Mouse (Mus musculus) G1E (cell line): Measurements from ENCODE around the gene Brms1. TPM values are rescaled to one million over a fixed set of nuclear protein-coding genes. Genes with fewer than 3 reads are reported as not detected.
A peak's percentile ranks its signal among the peaks of the same experiment; 100 is the strongest.

Source experiments
- ATAC-seq: 2 replicates; pipeline ENCODE4 v1.8.0; 2016; ENCODE audit warnings: mild to moderate bottlenecking; ENCODE audit not compliant: insufficient number of reproducible peaks, poor library complexity, low FRiP score, severe bottlenecking; ENCODE audit errors: extremely low read depth
- DNase-seq: peaks from one replicate; pipeline ENCODE4 v3.0.0; 2012; ENCODE audit warnings: low spot score
- H3K27me3 ChIP-seq: 2 replicates; pipeline ENCODE4 v1.6.1; 2012; ENCODE audit warnings: mild to moderate bottlenecking, low read length, inconsistent platforms; ENCODE audit not compliant: insufficient read depth
- H3K36me3 ChIP-seq: replicated peaks from 2 replicates; pipeline ENCODE3; 2012; ENCODE audit warnings: mild to moderate bottlenecking, inconsistent platforms
- H3K4me1 ChIP-seq: 2 replicates; pipeline ENCODE4 v1.6.1; 2012; ENCODE audit warnings: low read depth, low read length, inconsistent platforms, mixed read lengths; ENCODE audit not compliant: insufficient read depth
- H3K4me3 ChIP-seq: 2 replicates; pipeline ENCODE4 v1.5.1; 2012; ENCODE audit warnings: low read depth, mild to moderate bottlenecking, inconsistent platforms, low read length, moderate library complexity, mixed read lengths
- H3K9me3 ChIP-seq: replicated peaks from 2 replicates; pipeline ENCODE4 v1.6.1; 2012; ENCODE audit warnings: inconsistent platforms
- CTCF ChIP-seq: IDR thresholded peaks from 2 replicates; pipeline ENCODE4 v1.5.1; 2012; ENCODE audit warnings: low read depth, low read length, inconsistent platforms, mixed read lengths
- GATA1 ChIP-seq: IDR thresholded peaks from 2 replicates; pipeline ENCODE4 v1.6.1; 2012; ENCODE audit warnings: borderline replicate concordance, low read length, inconsistent platforms, mixed read lengths
- GATA2 ChIP-seq: IDR thresholded peaks from 2 replicates; pipeline ENCODE4 v1.6.1; 2012; ENCODE audit warnings: low read depth, low read length, inconsistent platforms, borderline replicate concordance
- POLR2AphosphoS5 ChIP-seq: IDR thresholded peaks from 2 replicates; pipeline ENCODE4 v1.6.1; 2012; ENCODE audit warnings: low read depth, low read length, inconsistent platforms; ENCODE audit not compliant: insufficient replicate concordance
- TAL1 ChIP-seq: conservative IDR thresholded peaks from 2 replicates; pipeline ENCODE4 v1.6.1; 2012; ENCODE audit warnings: low read depth, low read length, inconsistent platforms, mixed read lengths
- polyA plus RNA-seq: library from polyadenylated mRNA; stranded (reverse); fragments of >175 nt; gene quantifications from 2 replicates; pipeline ENCODE4 v1.2.3, GENCODE M21; 2012
- total RNA-seq, 2 experiments: library from RNA; stranded (forward) in 1 of 2; stranded (reverse) in 1 of 2; fragments of 200-1000 nt in 1 of 2; fragments of >200 nt in 1 of 2; fragmentation: Nextera tagmentation in 1 of 2; gene quantifications; 2 replicates each; pipeline ENCODE4 v1.2.3; 2014 to 2017

Brms1 gene
- total and polyA plus RNA-seq, 3 experiments: 15.4 to 88.7 (median 18.8) TPM

DNA sequence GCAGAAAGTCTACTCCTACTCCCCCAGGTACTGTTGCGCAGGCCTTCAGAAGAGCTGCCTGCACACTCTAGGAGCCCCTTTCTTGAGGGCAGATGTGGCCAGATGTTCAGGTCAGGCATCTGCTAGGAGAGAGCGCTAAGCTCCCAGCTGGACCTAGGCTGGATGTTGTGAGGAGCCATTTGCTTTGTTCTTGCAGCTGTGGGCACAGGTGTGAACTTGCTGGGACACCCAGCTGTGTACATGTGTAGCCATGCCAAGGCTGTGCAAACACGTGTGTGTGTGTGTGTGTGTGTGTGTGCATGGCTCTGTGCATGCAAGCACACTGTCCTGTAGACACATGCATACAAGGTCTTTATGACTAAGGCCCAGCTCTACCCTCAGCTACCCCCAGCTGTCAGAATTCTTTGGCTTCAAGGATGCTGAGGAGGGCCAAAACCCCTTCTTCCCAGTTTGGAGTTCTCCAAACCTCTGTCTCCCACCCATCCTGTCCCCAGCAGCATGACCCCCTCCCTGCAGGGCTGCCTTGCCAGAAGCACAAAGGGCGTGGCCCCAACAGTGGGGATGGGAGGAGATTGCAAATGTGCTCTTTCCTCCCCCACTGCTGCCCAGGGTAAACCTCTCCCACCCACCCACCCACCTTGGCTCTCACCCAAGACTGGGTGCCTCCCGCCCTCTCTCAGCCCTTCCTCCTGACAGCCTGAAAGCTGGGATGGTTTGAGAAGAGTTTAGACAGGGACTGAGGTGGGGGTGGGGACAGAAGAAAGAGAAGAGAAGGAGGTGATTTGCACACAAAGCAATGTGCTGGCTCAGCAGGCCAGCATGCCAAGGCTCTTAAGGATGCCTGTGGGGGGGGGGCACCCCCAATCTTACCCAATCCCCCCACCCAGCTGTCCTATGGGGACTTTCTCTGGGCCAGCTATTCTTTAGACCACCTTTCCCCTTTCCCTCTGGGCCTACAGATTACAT is 19.5 kb downstream of the Brms1 start:
- peaks cover 16% of the 10 kb centered on the region; the same call in 1 of the 2 replicates for H3K27me3 ChIP-seq
- ATAC-seq (no peak), DNase-seq (peak; percentile 42)
- H3K9me3 ChIP-seq: no peaks in the 10 kb centered on the region
- no peak overlapping the region for H3K4me3 ChIP-seq
- H3K4me1 ChIP-seq: peaks cover 39% of the 10 kb centered on the region
- no peaks in the 10 kb centered on the region for H3K36me3 ChIP-seq
- TF ChIP-seq CTCF (no peak), POLR2AphosphoS5 (no peak), TAL1 (no peak), GATA2 (no peak)

DNA sequence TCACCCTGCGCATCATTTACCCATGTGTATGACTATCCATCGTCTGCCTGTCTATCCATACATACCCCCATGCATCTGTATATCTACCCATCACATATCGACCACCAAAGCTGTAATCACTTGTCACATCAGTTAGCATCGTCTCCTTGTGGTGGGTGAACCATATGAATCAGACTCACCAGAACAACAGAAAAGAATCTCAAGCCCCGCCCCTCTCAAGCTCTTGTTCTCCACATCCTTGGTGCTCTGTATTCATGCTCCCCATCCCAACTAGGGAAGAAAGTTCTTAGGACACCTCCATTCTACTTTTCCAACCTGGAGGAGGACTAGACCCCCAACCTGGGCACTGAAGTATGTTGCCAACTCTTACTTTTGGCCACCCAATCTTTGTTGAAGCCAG is 20.9 kb downstream of the Brms1 start:
- TF ChIP-seq POLR2AphosphoS5 (no peak), GATA2 (no peak), GATA1 (no peak), TAL1 (no peak), CTCF (no peak)
- Histone ChIP-seq H3K9me3 (no peaks in the 10 kb centered on the region), H3K36me3 (no peaks in the 10 kb centered on the region), H3K4me3 (no peak overlapping the region), H3K27me3 (peaks cover 18% of the 10 kb centered on the region; the same call in 1 of the 2 replicates), H3K4me1 (peaks cover 36% of the 10 kb centered on the region)
- no peak for ATAC-seq
- no peak for DNase-seq

DNA sequence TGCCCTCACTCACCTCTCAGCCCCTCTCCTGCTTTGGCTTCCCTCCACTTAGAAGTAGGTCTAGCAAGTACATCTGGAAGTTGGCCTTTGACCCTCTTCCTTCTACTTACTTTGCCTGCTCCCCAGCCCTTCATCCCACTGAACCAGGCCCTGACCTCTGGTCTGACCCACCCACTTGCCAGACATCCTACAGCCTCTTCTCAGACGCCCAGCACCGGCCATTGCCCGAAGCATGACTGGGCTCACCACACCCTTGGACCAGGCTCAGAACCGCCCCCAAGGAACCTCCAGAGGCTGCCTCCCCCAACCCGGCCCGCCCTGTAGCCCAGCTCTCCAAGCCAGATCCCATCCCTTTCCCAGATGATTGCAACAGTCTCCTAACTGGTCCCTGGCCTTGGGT is 21.3 kb downstream of the Brms1 start:
- H3K9me3 ChIP-seq: no peaks in the 10 kb centered on the region
- no peak overlapping the region for H3K4me3 ChIP-seq
- H3K27me3 ChIP-seq: peaks cover 22% of the 10 kb centered on the region; the same call in 1 of the 2 replicates
- no peak for TF ChIP-seq CTCF
- TF ChIP-seq TAL1: no peak
- TF ChIP-seq GATA2: no peak
- no peak for TF ChIP-seq POLR2AphosphoS5
- TF ChIP-seq GATA1: no peak
- no peak for ATAC-seq
- no peak for DNase-seq
- H3K4me1 ChIP-seq: peaks cover 40% of the 10 kb centered on the region
- no peaks in the 10 kb centered on the region for H3K36me3 ChIP-seq

DNA sequence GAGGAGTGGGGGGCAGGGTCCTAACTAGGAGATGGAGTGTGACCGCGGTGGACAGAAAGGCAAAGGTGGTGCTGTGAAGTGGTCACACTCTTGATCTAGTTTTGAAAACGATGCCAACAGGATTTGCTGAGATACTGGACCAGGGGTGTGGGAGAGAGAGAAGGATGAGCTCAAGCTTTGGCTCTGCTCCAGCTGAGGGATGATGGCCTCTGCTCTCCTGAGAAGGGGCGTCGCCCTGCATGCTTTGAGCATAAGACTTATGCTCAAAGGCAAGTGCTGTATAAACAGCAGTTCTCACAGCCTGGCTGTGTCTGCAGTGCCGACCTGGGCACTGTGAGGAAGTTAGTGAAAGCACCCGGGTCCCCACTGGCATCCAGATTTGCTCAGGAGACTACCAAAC is 23.9 kb downstream of the Brms1 start:
- Histone ChIP-seq H3K4me1 (peaks cover 34% of the 10 kb centered on the region), H3K36me3 (no peaks in the 10 kb centered on the region), H3K27me3 (peaks cover 39% of the 10 kb centered on the region), H3K9me3 (no peaks in the 10 kb centered on the region), H3K4me3 (no peak overlapping the region)
- DNase-seq (no peak), ATAC-seq (no peak)
- TF ChIP-seq CTCF: no peak
- no peak for TF ChIP-seq POLR2AphosphoS5
- TF ChIP-seq TAL1: no peak
- TF ChIP-seq GATA2: no peak
- TF ChIP-seq GATA1: no peak

DNA sequence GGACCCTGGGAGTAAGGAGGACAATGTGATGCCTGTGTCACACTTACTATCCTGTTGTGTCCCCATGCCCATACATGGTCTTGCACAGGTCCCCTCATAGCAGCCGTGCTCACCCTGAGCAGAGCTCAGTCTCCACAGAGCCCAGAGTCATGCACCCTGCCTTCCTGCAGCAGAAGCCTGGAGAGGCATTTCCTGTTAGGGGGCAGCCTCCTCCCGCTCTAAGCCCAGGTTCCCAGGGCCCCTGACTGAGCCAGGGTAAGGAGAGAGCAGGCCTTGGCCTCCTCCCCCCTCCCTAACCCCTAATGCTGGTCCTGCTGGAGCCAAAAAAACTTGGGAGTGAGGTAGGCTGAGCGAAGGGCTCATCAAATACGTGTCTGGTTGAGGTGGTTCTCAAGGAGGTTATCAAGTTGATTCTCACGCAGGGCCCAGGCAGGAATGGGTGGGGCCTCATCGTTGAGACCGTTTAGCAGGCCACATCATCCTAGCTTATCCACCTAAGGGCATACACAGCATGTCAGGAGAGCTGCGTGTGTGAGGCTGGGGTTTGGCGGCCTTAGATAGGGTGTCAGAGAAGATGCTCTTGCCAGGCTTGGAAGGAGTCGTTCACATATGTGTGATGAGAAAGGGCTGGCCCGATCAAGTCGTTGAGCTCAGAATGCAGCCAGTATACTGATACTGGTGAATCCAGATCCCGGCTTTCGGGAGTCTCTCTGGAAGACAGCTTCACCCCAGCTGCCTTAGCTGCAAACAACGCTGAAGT is 26.1 kb downstream of the Brms1 start:
- H3K36me3 ChIP-seq: no peaks in the 10 kb centered on the region
- H3K4me1 ChIP-seq: peaks cover 34% of the 10 kb centered on the region
- no peak overlapping the region for H3K4me3 ChIP-seq
- ATAC-seq (no peak), DNase-seq (no peak)
- H3K27me3 ChIP-seq: peaks cover 43% of the 10 kb centered on the region
- TF ChIP-seq GATA1 (no peak), GATA2 (no peak), POLR2AphosphoS5 (no peak), TAL1 (no peak), CTCF (no peak)
- H3K9me3 ChIP-seq: no peaks in the 10 kb centered on the region

DNA sequence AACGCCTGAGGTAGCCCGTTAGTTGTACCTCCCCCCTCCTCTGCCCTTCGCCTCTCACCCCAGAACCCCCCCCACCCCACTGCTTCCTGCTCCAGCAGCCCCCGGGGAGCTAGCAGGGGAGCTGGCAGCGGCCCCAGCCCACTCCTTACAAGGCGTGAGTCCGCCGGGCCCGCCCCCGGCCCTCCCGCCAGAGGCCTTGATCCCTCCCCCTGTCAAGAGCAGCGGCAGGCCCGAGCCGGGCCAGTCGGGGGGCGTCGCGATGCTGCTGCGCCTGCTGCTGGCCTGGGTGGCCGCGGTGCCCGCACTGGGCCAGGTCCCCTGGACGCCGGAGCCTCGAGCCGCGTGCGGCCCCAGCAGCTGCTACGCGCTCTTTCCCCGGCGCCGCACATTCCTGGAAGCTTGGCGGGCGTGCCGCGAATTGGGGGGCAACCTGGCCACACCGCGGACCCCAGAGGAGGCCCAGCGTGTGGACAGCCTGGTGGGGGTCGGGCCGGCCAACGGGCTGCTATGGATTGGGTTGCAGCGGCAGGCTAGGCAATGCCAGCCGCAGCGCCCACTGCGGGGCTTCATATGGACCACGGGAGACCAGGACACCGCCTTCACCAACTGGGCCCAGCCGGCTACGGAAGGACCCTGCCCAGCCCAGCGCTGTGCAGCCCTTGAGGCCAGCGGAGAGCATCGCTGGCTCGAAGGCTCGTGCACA is 26.9 kb downstream of the Brms1 start, which contains the start of gene Cd248:
Gene Cd248, plus strand, starts transcription at position 212 of the 703 bp plus-strand sequence.
- no peaks in the 10 kb centered on the region for H3K36me3 ChIP-seq
- peaks cover 38% of the 10 kb centered on the region for H3K27me3 ChIP-seq
- ATAC-seq (no peak), DNase-seq (peak; percentile 51)
- peak within 1 kb of the TSS; percentile 25; the same call in 1 of the 2 replicates for H3K4me3 ChIP-seq
- peaks cover 42% of the 10 kb centered on the region for H3K4me1 ChIP-seq
- H3K9me3 ChIP-seq: no peaks in the 10 kb centered on the region
- TF ChIP-seq TAL1 (no peak), CTCF (no peak), GATA2 (no peak), POLR2AphosphoS5 (no peak), GATA1 (no peak)
